Mouse (Mus musculus): ENCODE results near the gene Zfp566.
A peak's percentile ranks its signal among the peaks of the same experiment; 100 is the strongest.
"Not testable (repeated sequence)": the region's sequence is repeated elsewhere in the genome, so short reads cannot be mapped to it uniquely, and the experiment has no call there.

Zfp566 gene

DNA sequence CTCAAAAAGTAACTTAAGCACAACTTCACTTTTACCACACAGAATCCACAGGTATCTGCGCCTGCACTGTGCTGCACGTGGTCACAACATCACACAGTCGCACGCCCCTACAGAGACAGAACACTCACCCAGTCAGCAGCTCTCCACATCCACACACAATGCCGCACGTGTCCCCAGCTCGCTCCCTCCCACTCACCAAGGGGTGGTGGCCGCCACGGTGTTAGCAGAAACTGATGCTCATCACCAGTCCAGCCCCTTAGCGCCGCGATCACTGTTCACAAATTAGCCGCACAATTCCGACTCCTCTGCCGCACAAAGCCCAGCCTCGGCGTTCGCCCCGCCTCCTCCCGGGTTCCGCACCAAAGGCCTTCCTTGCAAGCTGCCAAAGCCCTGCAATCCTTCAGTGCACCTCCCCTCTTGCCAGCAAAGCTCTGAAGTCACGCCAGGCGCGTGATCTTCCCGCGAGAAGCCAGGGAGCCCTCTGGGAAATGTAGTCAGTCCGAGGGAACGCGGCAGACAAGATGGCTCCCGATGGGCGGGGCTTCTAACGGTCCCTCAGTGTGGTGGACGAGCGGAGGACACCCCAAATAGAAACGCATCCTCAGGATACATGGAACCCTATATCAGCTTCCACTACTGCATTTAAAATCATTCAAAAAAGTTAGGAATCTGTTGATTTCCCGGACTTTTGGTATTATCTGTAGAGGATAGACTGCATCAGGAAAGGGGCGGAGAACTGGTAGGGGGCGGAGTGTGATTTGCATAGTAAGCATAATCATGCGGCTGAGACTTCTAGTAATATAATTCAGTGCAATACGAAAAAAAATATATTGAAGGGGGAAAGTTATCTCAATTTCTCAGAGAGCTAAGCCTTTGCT lies at the start of gene Zfp566, which contains the start of gene Gm26920:
TSS of gene Zfp566 (minus strand) at position 436 of the 878 bp plus-strand sequence.
TSS of gene Gm26920 (minus strand) at position 319 of the 878 bp plus-strand sequence.
- peak; percentile 92 to 97 for DNase-seq

DNA sequence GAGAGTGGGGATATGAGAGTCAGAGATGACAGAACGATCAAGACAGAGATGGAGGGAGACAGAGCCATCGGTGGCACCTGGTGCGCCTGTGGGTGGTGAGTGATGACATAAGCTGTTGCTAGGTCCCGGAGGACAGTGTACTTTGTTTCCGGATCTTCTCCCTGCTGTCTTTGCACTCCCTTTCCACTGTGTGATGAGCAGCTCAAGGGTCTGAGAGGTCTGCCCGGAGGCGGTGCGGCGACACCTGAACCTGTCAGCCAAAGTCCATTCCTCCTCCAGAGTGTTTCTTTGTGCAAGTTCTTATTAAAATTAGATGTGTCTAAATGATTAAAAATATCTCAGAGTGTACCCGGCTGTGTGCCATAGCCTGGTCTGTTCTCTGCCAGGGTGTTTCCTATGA lies 46.5 kb upstream of the Zfp566 start:
- no peak for DNase-seq

DNA sequence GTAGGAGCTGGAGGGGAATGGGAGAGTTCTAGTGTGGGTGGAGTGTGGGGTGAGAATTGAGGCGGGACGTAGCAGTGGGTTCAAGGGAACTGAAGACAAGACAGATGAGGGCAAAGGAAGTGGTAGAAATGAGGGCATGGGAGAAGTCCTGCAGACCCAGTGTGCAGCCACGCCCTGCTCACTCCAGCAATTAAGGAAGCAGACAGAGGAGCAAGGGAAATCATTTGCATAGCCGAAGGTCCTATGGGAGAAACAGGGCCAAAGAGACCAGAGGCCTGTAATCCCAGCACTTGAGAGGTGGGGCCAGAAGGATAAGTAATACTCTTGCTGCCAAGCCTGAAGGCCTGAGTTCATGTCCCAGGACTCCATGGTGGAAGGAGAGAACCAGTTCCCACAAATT lies 42.1 kb upstream of the Zfp566 start:
- DNase-seq = no peak

DNA sequence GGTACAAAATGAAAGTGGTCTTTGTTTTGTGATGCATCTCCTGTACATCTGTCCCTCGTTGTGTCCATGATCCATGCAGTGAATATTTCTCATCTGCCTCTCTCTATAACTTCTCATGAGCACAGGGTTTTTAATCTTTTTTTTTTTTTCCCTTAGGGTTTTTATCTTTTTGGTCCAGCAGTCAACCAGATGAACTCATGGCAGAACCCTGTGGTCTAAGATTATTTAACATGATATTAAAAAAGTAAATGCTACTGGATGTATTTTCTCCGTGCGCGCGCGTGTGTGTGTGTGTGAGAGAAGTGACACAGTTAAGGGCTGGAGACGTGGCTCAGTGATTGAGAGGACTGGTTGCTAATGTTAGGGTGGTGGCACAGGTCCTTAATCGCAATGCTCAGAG lies 39.6 kb upstream of the Zfp566 start:
- no peak for DNase-seq

DNA sequence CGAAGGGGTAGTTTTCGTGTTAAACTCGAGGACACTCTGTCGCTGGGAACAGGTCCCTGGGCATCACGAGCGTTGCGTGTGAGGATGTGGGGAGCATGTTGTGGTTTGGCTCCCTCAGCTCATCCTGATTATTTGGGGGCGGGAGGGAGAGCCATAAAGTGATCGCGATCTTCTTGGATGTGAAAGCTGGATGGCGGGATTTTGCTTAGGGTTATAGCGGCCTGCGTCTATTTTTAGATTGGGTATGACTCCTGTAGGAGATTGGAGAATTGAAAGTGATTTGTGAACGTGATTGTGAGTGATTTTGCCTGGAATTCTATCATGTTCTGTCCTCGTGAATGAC lies 31.8 kb upstream of the Zfp566 start:
- DNase-seq = no peak

DNA sequence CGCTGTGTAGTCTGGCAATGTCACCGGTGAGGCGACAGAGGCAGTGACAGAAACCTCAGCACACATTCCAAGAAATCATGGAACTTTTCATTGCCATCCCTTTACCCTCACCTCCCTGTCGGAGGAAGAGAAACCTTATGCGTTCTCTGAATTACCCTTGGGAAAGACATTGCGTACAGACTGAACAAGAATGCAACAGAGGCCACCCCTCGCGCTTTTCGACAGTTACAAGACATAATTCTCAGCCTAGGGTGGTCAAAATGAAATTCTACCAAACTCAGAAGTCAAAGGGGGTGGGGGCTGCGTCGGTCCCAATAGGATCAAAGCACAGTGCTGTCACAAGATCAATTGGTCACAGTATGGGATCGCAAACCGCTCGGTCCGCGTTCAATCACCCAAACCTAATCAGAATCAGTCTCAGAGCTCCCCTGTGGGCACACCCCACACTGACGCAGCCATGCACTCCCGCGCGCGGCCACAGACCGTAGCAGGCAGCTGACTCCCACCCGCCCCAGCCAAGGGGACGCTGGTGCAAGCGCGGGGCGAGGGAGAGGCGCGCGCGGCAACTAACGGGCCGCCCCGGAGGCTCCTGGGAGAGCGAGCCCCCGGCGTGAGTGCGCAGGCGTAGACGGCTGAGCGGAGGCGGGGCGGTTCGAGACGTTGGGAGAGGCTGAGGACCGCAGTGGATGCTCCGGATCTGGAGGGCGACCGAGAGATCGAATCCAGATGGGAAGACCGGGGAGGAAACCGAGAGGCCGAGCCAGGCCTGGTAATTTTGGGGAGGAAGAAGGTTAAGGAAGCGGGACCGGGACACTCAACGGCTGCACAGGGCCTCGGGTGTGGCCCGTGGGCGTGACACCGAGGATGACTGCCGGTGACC lies 31.2 kb upstream of the Zfp566 start, which contains the start of gene Zfp382:
TSS of gene Zfp382 (plus strand) at position 635 of the 880 bp plus-strand sequence.
- peak; percentile 91 to 92 for DNase-seq

DNA sequence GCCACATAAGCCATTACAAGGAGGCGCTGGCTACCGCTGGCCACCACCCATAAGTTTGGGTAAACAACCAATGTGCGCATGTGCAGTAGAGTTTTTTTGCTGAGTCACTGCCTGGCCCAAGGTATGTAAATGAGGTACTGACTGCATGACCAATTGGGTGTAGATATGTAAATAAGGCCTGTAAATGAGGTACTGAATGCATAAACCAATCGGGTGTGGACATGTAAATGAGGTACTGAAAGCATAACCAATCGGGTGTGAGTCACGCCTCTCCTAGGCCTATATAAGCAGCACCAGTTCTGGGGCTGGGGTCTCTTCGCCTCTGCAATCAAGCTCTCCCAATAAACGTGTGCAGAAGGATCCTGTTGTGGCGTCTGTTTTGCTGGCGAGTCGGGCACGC lies 27.6 kb upstream of the Zfp566 start:
- DNase-seq = not testable (repeated sequence)

DNA sequence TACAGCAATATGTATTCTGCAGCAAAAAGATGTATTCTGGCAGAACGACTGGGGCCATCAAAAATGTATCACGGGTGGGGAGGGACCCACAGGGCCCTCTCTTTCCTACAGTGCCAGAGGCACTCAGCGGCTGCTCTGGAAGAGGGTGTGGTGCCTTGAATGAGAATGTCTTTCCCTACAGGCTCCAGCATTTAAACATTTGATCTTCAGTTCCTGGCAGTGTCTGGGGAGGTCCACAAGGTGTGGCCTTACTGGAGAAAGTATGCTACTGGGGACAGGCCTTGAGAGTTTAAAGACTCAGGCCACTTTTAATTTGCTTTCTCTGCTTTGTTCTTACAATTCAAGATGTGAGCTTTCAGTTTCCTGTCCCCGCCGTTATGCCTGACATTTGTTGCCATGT lies 25.7 kb upstream of the Zfp566 start:
- DNase-seq = no peak

DNA sequence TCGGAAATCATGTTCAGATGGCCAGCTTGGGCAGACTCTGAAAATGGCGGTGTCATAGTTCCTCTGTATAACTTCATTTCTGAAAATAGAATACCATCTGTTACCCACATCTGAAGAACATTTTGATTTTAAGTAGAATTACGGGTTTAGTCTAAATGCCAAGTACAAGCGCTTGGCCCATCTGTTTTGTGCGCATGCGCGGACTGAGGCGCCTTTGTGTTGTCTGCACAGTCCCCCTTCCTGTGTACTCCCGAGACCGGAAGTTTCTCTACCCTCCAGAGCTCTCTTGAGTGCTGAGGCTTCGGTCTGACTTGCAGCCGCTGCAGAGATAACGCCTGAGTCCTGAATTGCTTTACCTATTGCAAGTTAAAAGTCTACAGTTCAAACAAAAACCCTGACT lies 9.0 kb upstream of the Zfp566 start:
- peak; percentile 69 to 84 for DNase-seq

DNA sequence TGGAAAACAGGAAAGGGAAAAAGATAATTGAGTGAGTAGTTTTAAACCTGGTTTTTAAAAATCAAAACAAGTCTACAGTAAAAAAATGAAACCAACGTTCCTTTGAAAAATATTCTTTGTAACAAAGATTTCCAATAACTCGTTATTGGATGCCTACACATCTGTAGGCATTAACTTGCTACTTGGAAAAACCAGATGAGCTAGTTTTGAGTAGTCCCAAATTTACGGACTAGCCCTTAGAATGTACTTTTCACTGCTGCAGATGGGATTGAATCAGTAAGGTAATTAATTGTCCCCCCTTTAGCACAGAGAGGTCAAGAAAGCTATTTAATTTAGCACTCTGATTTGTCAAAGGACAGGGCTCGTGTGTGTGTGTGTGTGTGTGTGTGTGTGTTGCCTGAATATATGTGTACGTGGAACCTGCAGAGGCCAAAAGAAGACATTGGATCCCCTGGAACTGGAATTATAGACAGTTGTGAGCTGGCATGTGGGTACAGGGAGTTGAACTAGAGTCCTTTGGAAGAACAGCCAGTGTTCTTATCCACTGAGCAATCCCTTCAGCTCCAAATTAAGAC lies 5.3 kb upstream of the Zfp566 start:
- DNase-seq = no peak

DNA sequence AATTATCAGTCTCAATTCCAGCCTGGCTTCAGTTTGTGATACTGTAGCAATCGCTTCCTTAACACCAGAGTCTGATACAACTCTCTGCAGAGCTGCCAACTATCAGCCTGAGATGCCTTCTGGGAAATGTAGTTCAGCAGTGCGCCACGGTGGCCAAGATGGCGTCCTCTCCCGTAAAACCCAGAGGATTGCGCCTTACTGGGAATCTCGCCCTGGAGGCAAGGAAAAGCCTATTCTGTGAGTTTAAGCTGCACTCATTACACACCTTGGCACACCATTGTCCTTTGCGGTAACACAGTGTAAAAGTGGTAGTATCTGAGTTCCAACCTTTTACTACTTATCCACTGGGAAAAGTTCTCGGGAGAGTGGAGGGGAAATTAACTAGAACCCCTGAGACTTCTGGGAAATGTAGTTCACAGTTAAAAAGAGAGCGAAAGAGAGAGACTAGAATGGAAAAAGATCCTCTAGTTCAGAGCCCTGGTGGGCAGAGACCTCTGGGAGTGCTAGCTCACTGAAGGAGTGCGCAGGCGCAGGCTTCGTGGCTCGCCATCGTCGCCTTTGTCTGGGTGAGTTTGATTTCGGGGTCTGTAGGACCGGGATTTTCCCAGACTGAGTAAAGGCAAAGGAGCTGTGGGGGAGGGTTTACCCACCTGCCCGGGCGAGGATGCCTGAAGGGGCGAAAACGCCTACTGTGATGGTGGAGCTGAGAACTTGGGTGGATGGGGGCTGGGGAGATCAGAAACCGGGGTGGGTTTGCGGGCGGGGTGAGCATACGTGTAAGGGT lies 4.5 kb upstream of the Zfp566 start, which contains the start of gene Zfp260:
TSS of gene Zfp260 (plus strand) at position 132 of the 784 bp plus-strand sequence.
- peak; percentile 90 to 91 for DNase-seq

DNA sequence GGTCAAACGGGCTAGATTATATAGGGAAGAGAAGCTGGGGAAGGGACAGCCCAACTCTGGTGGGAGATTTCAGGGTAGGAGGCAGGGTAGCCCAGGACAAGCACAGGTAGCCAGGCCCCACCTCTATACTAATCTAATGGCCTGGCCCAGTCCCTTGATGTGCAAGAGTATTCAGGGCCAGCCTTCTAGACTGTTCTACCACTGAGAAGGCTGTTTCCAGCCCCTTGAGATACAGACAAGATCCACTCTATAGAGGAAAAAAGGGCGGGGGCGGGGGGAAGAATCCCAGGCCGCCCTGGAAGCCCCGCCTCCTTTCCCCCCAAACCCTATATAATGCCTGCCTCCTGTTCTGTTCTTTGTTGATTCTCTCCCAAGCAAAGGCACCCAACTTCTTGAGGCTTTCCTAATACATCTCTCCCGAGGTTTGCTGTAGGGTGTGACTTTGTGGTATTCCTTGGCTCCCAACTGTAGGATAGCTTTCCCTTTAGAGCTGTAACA lies 3.6 kb upstream of the Zfp566 start:
- DNase-seq = no peak

DNA sequence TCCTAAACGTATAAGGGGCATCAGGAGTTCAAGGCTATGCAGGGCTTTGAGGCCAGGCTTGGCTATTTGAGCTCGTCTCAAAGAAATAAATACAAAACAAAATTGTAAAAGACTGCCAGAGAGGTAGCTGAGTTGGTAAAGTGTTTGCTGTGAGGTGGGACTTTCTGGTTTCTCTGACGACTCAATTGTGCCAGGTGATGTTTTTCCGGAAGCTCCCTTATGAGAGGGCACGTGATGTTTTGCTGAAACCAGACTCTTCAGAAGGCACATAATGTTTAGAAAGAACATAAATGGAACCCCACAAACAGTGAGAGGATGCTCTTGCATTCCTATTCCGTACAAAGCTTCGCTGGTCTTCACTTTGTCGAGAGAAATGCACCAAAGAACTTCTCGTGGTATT lies 2.3 kb upstream of the Zfp566 start:
- DNase-seq = no peak

DNA sequence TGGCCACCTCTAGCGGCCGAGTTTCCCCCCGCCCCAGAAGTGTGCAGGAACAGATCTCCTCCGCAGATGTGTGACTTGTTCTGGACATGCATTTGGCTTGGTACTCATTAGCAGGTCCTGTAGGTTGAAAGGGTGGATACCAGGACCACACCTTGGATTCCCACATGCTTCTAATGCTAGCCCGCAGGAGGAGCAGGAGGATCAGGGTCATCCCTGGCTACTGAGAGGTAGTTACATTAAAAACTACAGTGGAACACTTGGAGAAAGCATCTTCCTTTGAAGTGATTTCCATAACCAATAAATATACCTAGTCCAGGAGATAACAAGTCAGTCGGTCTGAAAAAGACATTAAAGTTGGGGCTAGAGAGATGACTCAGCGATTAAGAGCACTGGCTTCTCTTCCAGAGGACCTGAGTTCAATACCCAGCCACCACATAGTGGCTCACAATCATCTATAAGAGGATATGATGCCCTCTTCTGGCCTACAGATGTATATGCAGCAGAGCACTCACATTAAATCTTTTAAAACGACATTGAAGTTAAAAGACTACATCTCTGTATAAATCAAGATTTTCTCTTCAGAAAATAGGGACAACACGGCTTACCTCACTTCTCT lies 751 bp upstream of the Zfp566 start:
- no peak for DNase-seq

DNA sequence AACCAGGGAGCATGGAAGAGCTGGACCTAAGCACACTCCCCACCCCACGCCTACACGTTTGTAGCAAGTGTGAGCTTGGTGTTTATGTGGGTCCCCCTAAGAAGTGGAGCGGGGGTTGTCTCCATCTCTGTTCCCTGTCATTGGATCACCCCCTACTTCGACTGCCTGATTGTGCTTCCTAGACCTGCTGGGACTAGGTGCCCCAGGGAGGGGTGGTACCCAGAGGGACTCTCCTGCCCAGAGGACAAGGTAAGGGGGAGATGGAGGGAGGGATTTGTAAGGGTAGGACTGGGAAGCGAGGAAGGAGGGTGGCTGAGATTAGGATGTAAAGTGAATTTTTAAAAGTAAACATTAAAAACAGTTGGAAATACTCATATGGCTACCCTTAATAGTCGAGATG lies 922 bp downstream of the Zfp566 start:
- DNase-seq = peak in 1 of 2 experiments; percentile 25

DNA sequence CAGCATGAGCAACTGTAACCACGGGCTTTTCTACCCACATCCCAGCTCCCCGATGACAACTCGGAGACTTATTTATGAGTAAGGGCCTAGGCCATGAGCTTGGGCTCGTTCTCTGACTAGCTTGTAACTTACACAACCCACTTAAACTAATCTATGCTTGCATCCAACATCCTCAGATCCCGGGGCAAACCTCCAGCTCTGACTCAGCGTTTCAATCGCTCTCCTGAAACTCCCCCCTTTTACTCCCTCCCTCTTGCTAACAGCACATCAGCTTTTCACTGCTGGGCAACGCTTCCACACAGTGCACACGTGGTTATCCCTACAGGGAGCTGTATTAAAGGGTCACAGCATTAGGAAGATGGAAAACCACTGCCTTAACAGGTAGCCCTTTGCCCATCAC lies 3.8 kb downstream of the Zfp566 start:
- DNase-seq = no peak

DNA sequence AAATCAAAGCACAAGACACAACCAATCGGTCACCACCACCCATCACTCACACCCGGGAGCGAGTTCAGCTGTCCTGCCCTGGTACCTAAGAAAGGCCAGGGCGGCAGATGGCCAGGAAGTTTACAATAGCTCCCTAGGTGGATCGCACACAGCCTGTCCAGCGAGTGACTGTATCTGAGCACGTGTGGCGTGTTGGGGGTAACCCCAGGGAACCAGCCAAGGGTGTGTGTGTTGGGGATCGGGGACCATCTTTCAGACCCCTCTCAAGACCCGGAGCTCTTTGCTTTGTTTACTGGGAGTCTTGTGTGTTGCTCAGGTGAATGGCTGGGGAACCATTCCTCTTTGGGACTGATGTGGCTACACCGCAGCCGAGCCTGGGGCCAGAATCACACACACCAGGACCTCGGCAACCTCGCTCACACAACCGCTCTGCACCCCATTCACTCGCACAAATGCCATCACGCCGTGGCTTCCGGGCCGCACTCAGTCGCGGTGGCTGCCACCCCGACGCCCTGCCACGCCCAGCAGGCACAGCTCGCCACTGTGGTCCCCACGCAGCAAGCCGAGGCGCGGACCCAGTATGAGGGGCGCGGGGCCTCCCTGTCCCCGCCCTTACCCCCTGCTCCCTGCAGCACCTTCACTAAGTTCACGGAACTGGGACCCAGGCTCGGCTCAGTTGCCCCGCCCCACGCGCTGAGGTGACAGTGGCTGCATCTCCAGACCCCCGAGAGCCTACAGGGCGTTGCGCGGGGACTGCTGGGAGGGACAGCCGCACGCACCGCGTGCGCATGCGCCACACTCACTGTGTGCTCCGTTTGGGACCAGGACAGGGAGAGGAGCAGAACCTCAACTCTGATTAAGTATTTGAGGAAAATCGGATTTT lies 17.9 kb downstream of the Zfp566 start, which contains the start of gene Zfp82:
TSS of gene Zfp82 (minus strand) at position 755 of the 883 bp plus-strand sequence.
- peak; percentile 89 to 92 for DNase-seq

DNA sequence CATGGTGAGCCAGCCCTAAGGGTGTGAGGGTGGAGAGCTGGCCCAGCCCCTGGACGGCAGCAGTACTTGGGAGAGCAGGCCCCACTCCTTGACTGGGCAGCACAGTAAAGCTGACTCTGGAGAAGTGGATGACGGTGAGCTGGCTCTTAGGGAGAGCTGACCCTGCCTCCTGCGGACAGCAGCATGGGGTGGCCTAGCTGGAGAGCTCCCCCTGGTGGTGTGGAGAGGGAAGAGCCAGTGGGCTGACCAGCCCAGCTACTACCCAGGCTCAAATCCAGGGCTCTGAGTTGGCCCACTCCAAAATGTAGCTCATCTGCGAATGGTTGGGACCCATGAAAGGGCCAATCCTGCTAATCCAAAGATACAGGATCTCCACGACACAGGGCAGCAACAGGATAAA lies 25.7 kb downstream of the Zfp566 start:
- DNase-seq = no peak

DNA sequence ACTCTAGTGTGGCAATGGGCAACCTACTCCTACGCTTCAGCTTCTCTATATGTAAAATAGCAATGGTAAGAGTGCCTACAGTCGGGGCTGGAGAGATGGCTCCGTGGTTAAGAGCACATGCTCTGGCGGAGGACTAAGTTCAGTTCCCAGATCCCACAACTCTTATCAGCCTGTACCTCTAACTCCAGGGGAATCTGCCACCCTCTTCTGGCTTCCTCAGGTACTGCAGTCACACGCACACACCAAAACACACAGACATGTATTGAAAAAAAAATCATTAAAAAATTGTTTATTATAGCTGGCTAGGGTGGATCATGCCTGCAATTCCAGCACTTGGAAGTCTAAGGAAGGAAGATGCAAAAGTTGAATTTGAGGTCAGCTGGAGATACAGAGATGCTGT lies 27.8 kb downstream of the Zfp566 start:
- DNase-seq = peak; percentile 26 to 34

DNA sequence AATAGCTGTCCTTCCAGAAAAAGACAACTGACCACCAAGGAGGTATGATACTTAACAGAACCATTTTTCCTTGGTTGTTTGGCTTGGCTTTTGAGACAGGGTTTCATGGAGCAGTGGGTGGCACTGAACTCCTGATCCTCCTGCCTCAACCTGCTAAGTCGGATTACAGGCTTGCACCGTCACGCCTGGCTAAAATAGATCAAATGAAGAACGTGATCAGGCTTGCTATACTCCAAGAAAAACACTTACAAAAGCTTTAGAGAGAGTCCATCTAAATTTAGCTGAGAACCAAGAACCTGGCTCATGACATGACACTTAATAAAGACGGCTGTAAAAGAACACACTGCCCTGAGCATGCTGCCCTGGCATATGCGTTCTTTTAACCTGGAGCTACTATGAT lies 30.0 kb downstream of the Zfp566 start:
- no peak for DNase-seq

DNA sequence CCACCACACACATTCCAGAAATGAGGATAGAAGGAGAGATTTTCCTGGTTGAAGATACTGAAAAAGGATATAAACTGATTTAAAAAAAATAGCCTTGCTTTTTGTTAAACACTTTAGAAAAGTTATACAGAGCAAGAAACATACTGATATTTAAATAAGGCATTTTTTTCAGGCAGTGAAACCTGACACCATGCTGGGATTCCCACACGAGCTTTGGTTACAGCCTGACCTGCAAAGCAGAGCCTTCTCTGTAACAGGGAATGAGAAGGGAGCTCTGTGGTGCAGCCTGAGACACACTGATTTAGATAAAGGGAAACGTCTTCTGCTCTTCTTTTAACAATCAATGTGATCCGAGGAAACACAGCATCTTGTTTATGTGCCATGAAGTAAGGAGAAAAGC lies 36.7 kb downstream of the Zfp566 start:
- no peak for DNase-seq
